Mouse (Mus musculus) naive thymus-derived CD4-positive, alpha-beta T cell, adult 2 months (primary cell): ENCODE data around the gene Gm28897.
"Not testable (repeated sequence)": the region's sequence is repeated elsewhere in the genome, so short reads cannot be mapped to it uniquely, and the experiment has no call there.

Experiments used
- DNase-seq: peaks from one replicate; pipeline ENCODE4 v3.0.0-alpha.2; 2011; ENCODE audit warnings: low read depth

Gene Gm28897

GRCm38 (mm10) chrY:80926695-80927094 lies at the start of gene Gm28897:
Gene Gm28897 (plus strand): TSS chrY:80926995.
- not testable (repeated sequence) for DNase-seq
